Mouse (Mus musculus) forebrain, postnatal 0 days (tissue): ENCODE results near the gene AW011738. TPM values are rescaled to one million over a fixed set of nuclear protein-coding genes. Genes with fewer than 3 reads are reported as not detected.
A peak's percentile ranks its signal among the peaks of the same experiment; 100 is the strongest.

ENCODE experiments used
- ATAC-seq: fragments of 200-750 bp; cut with Nextera tagmentation; 2 replicates; pipeline ENCODE4 v1.8.0; 2017; ENCODE audit warnings: mild to moderate bottlenecking, moderate library complexity
- DNase-seq: peaks from one replicate; pipeline ENCODE4 v3.0.0-alpha.2; 2015
- H3K27ac ChIP-seq: fragments of 300-500 bp; sonication (generic); 2 replicates; pipeline ENCODE4 v1.5.1; 2014; ENCODE audit warnings: low read depth, mild to moderate bottlenecking, antibody characterized with exemption, low read length, moderate library complexity, mixed read lengths
- H3K27me3 ChIP-seq: fragments of 300-500 bp; sonication (generic); 2 replicates; pipeline ENCODE4 v1.6.1; 2014; ENCODE audit warnings: mild to moderate bottlenecking, low read length, mixed read lengths; ENCODE audit not compliant: insufficient read depth
- H3K36me3 ChIP-seq: fragments of 300-500 bp; sonication (generic); 2 replicates; pipeline ENCODE4 v1.6.1; 2014; ENCODE audit warnings: mild to moderate bottlenecking, moderate library complexity; ENCODE audit not compliant: insufficient read depth
- H3K4me1 ChIP-seq: fragments of 300-500 bp; sonication (generic); 2 replicates; pipeline ENCODE4 v1.6.1; 2014; ENCODE audit warnings: antibody characterized with exemption; ENCODE audit not compliant: insufficient read depth
- H3K4me2 ChIP-seq: fragments of 300-500 bp; sonication (generic); 2 replicates; pipeline ENCODE4 v1.6.1; 2014; ENCODE audit warnings: low read depth, mild to moderate bottlenecking, moderate library complexity
- H3K4me3 ChIP-seq: fragments of 300-500 bp; sonication (generic); 2 replicates; pipeline ENCODE4 v1.5.1; 2014; ENCODE audit warnings: low read depth, low read length, mixed read lengths
- H3K9ac ChIP-seq: fragments of 300-500 bp; sonication (generic); 2 replicates; pipeline ENCODE4 v1.6.1; 2014; ENCODE audit warnings: mild to moderate bottlenecking
- H3K9me3 ChIP-seq: fragments of 300-500 bp; sonication (generic); 2 replicates; pipeline ENCODE4 v1.6.1; 2016; ENCODE audit warnings: low read length
- CTCF ChIP-seq: sonication (generic); IDR thresholded peaks from 2 replicates; pipeline ENCODE4 v1.5.1; 2016; ENCODE audit warnings: antibody characterized with exemption, control low read depth, low read depth
- WGBS: fragments of 180-500 bp; shearing (Covaris S2); extraction: QIAGEN DNeasy Blood & Tissue Kit; methylation state at CpG from one replicate; pipeline ENCODE4 v1.1.7; 2014; 5-methylcytosine and 5-hydroxymethylcytosine counted together
- polyA plus RNA-seq: library from polyadenylated mRNA; unstranded; fragments of >200 nt; fragmentation: Nextera tagmentation; extraction: Ambion mirVana; gene quantifications from 2 replicates; pipeline ENCODE4 v1.2.1, GENCODE M21; 2015
- total RNA-seq: library from RNA; depleted of rRNA; stranded (reverse); fragments of >200 nt; gene quantifications from 2 replicates; pipeline ENCODE4 v1.2.3, GENCODE M21; 2014

The AW011738 gene
- total and polyA plus RNA-seq, 2 experiments from 2014 or later = 3.4 to 5.7 TPM

- Histone ChIP-seq H3K9ac (peak overlapping the region; percentile 69), H3K27me3 (no peaks in the 10 kb centered on the region), H3K4me2 (peak overlapping the region; percentile 91), H3K36me3 (no peaks in the 10 kb centered on the region), H3K27ac (peak overlapping the region; percentile 80), H3K4me3 (peak overlapping the region; percentile 78), H3K9me3 (no peaks in the 10 kb centered on the region), H3K4me1 (peaks cover 14% of the 10 kb centered on the region)
- ATAC-seq (peak; percentile 88), DNase-seq (peak; percentile 86)
- TF ChIP-seq CTCF = peak; percentile 59; the same call in 1 of the 2 replicates
- 1% methylated on average over 26 of the region's 26 CpGs for WGBS
Observed at GRCm38 (mm10) chr4:156197829-156198205, 5.3 kb upstream of the AW011738 start.

DNA sequence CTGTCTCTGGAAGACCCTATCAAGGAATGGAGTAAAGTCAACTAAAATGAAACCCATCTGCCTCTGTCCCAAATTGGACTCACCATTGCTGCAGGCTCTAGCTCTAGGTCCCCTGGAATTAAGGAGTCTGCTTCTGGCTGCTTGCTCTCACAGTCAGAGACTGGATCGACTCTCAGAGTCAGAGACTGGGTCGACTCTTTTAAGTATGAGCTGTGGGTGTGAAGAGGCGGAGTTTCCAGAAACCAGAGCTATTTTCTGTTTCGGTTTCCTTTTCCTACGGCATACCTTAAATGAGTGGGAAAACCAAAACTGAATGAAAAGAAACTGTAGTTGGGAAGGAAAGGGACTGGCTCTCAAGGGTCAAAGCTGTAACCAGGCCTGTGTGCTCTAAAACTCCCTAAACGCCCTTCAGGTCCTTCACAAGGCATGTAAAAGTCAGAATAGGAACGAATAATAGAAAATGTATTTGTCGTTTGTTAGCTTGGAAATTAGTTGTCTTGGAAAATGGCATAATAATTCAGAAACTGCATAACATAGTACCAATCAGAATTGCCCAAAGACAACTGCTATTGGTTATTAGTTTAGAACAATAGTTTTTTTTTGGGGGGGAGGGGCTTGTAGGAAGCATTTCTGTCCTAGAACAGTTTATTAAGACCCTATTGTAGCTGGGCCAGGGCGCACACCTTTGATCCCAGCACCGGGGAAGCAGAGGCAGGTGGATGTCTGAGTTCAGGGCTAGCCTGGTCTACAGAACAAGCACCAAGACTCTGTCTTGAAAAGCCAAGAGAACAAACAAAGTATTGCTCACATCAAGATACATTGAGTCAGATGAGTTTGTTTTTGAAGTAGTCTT is 2.3 kb upstream of the AW011738 start, which contains the start of gene Isg15:
Gene Isg15, minus strand, starts transcription at position 196 of the 853 bp plus-strand sequence.
- WGBS = 64% methylated on average over 10 of the region's 10 CpGs
- no peak within 1 kb of the TSS for H3K27ac ChIP-seq
- H3K4me2 ChIP-seq = no peak within 1 kb of the TSS
- H3K36me3 ChIP-seq = no peaks in the 10 kb centered on the region
- H3K9me3 ChIP-seq = no peaks in the 10 kb centered on the region
- no peak for DNase-seq
- H3K27me3 ChIP-seq = no peaks in the 10 kb centered on the region
- peaks cover 16% of the 10 kb centered on the region for H3K4me1 ChIP-seq
- H3K4me3 ChIP-seq = no peak within 1 kb of the TSS
- H3K9ac ChIP-seq = no peak within 1 kb of the TSS
- ATAC-seq = no peak
- TF ChIP-seq CTCF = no peak

GRCm38 (mm10) chr4:156202462-156202893 is 626 bp upstream of the AW011738 start:
- H3K27me3 ChIP-seq = no peaks in the 10 kb centered on the region
- no peak for ATAC-seq
- H3K27ac ChIP-seq = peak overlapping the region; percentile 57; the same call in 1 of the 2 replicates
- WGBS = 44% methylated on average over 12 of the region's 12 CpGs
- H3K9ac ChIP-seq = 0 out of 2 replicates have a peak overlapping the region, but pooled peaks have one; percentile 53
- H3K4me3 ChIP-seq = peak overlapping the region; percentile 58
- H3K4me1 ChIP-seq = peaks cover 13% of the 10 kb centered on the region; the same call in 1 of the 2 replicates
- no peak for TF ChIP-seq CTCF
- H3K4me2 ChIP-seq = peak overlapping the region; percentile 95
- H3K36me3 ChIP-seq = no peaks in the 10 kb centered on the region
- no peaks in the 10 kb centered on the region for H3K9me3 ChIP-seq
- no peak for DNase-seq

GRCm38 (mm10) chr4:156203413-156204131 is 468 bp downstream of the AW011738 start:
- ATAC-seq = peak; percentile 56
- no peaks in the 10 kb centered on the region for H3K27me3 ChIP-seq
- H3K9me3 ChIP-seq = no peaks in the 10 kb centered on the region
- peak; percentile 41 for DNase-seq
- H3K9ac ChIP-seq = peak overlapping the region; percentile 53
- WGBS = 1% methylated on average over 49 of the region's 49 CpGs
- TF ChIP-seq CTCF = no peak
- H3K4me1 ChIP-seq = peaks cover 13% of the 10 kb centered on the region; the same call in 1 of the 2 replicates
- peak overlapping the region; percentile 67 for H3K27ac ChIP-seq
- H3K36me3 ChIP-seq = no peaks in the 10 kb centered on the region
- H3K4me2 ChIP-seq = peak overlapping the region; percentile 95
- peak overlapping the region; percentile 58 for H3K4me3 ChIP-seq

- WGBS = 90% methylated on average over 4 of the region's 4 CpGs
- Histone ChIP-seq H3K9me3 (no peaks in the 10 kb centered on the region), H3K4me3 (no peak overlapping the region), H3K27me3 (no peaks in the 10 kb centered on the region), H3K27ac (no peak overlapping the region), H3K36me3 (no peaks in the 10 kb centered on the region), H3K4me1 (peaks cover 4% of the 10 kb centered on the region; the same call in 1 of the 2 replicates), H3K4me2 (no peak overlapping the region), H3K9ac (no peak overlapping the region)
- TF ChIP-seq CTCF = no peak
- DNase-seq (no peak), ATAC-seq (no peak)
Observed at GRCm38 (mm10) chr4:156208872-156209271, 5.8 kb downstream of the AW011738 start.

DNA sequence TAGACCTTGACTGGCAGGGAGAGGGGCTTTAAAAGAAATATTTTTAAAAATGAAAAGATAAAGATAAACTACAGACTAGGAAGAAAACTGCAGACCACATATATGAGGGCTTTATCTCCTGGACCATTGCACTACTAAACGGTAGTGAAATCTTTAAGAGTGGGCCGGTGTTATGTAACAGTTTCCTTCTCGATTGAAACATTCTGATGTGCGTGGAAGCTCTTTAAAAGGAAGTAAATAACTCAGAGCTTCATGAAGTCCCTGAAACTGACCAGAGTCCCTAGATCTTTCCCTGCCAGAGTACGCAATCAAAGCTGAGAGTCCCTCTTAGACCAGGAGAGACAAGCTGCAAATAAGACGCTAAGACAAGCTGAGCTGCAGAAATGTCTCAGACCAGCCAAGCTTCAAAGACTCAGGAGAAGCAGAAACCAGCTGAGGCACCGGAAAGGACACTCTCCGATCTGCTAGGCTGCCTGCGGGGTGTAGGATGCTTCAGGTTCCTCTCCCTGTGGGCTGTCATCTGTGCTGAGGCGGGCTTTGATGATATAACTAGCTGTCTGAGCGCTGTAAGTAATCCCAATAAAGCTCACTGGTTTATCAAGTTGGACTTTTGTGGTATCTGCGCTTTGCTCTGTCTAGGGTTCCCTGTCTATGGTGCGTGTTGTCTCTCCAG is 7.0 kb downstream of the AW011738 start:
- WGBS = 82% methylated on average over 13 of the region's 13 CpGs
- Histone ChIP-seq H3K27ac (no peak overlapping the region), H3K4me3 (no peak overlapping the region), H3K27me3 (no peaks in the 10 kb centered on the region), H3K9me3 (no peaks in the 10 kb centered on the region), H3K36me3 (no peaks in the 10 kb centered on the region), H3K4me1 (no peaks in the 10 kb centered on the region), H3K4me2 (no peak overlapping the region), H3K9ac (no peak overlapping the region)
- no peak for ATAC-seq
- TF ChIP-seq CTCF = no peak
- no peak for DNase-seq
